Mouse (Mus musculus) left cerebral cortex, postnatal 4 days (tissue): Measurements from ENCODE around the gene Gm11757. TPM values are rescaled to one million over a fixed set of nuclear protein-coding genes. Genes with fewer than 3 reads are reported as not detected.
"Not testable (repeated sequence)": the region's sequence is repeated elsewhere in the genome, so short reads cannot be mapped to it uniquely, and the experiment has no call there.

Source experiments
- DNase-seq: peaks from one replicate; pipeline ENCODE4 v3.0.0-alpha.2; 2022
- intact Hi-C: fragments of 180-260 bp; cut with DNase I; formaldehyde crosslinking; loops from one replicate; pipeline ENCODE4 v1.15.1; 2025
- total RNA-seq, 2 experiments: library from RNA; stranded (reverse); gene quantifications; 2 replicates each; pipeline ENCODE4 v1.2.3; 2021

Gene Gm11757
- not detected for total RNA-seq

DNA sequence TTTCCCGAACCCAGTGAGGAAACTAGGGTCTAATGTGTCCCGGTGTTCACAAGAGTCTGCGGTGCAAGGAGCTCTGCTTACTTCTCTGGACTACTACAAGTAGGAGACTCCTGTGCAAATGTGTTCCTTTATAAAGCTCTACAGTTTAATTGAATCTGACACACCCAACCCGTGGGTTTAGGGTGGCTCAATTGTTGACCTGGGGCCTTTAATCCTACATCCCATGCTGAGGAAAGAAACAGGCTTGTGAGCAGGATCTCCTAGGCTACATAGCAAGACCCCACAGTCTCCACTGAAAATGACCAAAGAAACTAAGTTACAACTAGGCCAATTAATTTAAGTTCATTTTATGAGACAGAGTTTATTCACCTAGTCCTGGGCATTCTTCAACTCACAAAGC is at the start of gene Gm11757:
Gene Gm11757, minus strand, starts transcription at position 101 of the 400 bp plus-strand sequence.
- DNase-seq, intact Hi-C loops: not testable (repeated sequence)

DNA sequence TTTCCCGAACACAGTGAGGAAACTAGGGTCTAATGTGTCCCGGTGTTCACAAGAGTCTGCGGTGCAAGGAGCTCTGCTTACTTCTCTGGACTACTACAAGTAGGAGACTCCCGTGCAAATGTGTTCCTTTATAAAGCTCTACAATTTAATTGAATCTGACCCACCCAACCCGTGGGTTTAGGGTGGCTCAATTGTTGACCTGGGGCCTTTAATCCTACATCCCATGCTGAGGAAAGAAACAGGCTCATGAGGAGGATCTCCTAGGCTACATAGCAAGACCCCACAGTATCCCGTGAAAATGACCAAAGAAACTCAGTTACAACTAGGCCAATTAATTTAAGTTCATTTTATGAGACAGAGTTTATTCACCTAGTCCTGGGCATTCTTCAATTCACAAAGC is 29.7 kb upstream of the Gm11757 start, which contains the start of gene Gm11756:
Gene Gm11756, minus strand, starts transcription at position 101 of the 400 bp plus-strand sequence.
- intact Hi-C loops, DNase-seq: not testable (repeated sequence)

DNA sequence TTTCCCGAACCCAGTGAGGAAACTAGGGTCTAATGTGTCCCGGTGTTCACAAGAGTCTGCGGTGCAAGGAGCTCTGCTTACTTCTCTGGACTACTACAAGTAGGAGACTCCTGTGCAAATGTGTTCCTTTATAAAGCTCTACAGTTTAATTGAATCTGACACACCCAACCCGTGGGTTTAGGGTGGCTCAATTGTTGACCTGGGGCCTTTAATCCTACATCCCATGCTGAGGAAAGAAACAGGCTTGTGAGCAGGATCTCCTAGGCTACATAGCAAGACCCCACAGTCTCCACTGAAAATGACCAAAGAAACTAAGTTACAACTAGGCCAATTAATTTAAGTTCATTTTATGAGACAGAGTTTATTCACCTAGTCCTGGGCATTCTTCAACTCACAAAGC is 14.9 kb upstream of the Gm11757 start, which contains the start of gene Gm13871:
Gene Gm13871, minus strand, starts transcription at position 101 of the 400 bp plus-strand sequence.
- intact Hi-C loops, DNase-seq: not testable (repeated sequence)

DNA sequence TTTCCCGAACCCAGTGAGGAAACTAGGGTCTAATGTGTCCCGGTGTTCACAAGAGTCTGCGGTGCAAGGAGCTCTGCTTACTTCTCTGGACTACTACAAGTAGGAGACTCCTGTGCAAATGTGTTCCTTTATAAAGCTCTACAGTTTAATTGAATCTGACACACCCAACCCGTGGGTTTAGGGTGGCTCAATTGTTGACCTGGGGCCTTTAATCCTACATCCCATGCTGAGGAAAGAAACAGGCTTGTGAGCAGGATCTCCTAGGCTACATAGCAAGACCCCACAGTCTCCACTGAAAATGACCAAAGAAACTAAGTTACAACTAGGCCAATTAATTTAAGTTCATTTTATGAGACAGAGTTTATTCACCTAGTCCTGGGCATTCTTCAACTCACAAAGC is 14.7 kb downstream of the Gm11757 start, which contains the start of gene Gm11758:
Gene Gm11758, minus strand, starts transcription at position 101 of the 400 bp plus-strand sequence.
- intact Hi-C loops, DNase-seq: not testable (repeated sequence)

Other genes starting within 250 kb of the Gm11757 start
- not detected for gene Gm11239, start 222.8 kb downstream of the Gm11757 start, total RNA-seq
- gene Gm428, start 207.6 kb downstream of the Gm11757 start, total RNA-seq: not detected
- gene Rasef, start 100.1 kb downstream of the Gm11757 start, total RNA-seq: under 1 TPM; 0.62 to 0.77 TPM
- not detected for gene Gm11758, start 14.8 kb downstream of the Gm11757 start, total RNA-seq
- gene Gm13871, start 14.8 kb upstream of the Gm11757 start, total RNA-seq: not detected
- gene Gm11756, start 29.6 kb upstream of the Gm11757 start, total RNA-seq: not detected
- gene 2310002L09Rik, start 59.7 kb upstream of the Gm11757 start, total RNA-seq: not detected
- 10 to 100 TPM; 40.3 to 46.3 TPM for gene Frmd3, start 122.3 kb upstream of the Gm11757 start, total RNA-seq